Mouse (Mus musculus): ENCODE measurements around the gene Ssrp1. TPM values are rescaled to one million over a fixed set of nuclear protein-coding genes. Genes with fewer than 3 reads are reported as not detected.

Ssrp1 gene
- polyA plus RNA-seq, 1 experiment: 92.4 TPM

DNA sequence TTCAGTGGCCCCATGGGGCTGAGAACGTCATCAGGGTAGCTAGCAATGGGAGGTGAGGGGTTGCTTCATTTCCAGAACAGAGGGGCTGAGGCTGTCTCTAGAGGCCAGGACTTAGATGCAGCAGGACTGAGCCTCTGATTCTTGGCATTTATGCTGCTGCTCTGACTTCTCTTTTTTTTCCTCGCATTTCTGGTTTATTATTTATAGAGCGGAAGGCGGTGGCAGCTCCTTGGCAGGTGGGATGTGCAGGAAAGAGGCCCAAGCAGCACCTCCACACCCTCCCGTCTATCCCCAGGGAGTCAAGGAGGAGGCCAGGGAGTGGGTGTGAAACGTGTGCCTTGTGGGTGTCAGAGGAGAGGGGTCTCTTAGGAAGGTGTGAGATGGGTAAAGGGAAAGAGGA lies 6.0 kb upstream of the Ssrp1 start:
- TF ChIP-seq CTCF (IDR thresholded peaks at IDR 0.05; ENCODE audit: extremely low read depth, insufficient read depth, low read length) (no peak), POLR2A (IDR thresholded peaks at IDR 0.05; ENCODE audit: extremely low read depth, insufficient read depth, low read length) (no peak)
- peaks cover 2% of the 10 kb centered on the region; the same call in 1 of the 2 replicates for H3K4me1 ChIP-seq (ENCODE audit: control insufficient read depth, insufficient read depth, low read length)
- no peak overlapping the region for H3K4me3 ChIP-seq (ENCODE audit: insufficient read depth, low read length)
- no peak overlapping the region for H3K27ac ChIP-seq (ENCODE audit: insufficient read depth, low read length)

DNA sequence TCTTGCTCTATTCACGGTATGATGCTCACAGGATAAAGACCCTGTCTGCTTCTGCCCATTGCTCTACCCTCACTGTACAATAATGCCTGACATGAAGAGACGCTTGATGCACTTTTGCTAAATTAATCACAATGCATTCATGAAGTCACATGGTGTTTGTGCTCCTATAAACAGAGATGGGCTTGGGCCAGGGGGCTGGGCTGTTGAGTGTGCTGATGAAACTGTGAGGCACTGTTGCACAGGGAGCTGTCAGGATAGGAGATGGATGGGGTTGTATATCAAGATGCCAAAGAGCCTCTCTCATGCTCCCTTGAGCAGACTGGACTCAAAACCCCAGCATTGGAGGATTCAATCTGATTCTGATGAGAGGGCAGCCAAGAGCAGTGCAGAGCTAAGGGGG lies 3.9 kb upstream of the Ssrp1 start:
- Histone ChIP-seq H3K4me1 (ENCODE audit: control insufficient read depth, insufficient read depth, low read length) (peaks cover 7% of the 10 kb centered on the region; the same call in 1 of the 2 replicates), H3K4me3 (ENCODE audit: insufficient read depth, low read length) (no peak overlapping the region), H3K27ac (ENCODE audit: insufficient read depth, low read length) (no peak overlapping the region)
- no peak for TF ChIP-seq POLR2A (IDR thresholded peaks at IDR 0.05; ENCODE audit: extremely low read depth, insufficient read depth, low read length)
- TF ChIP-seq CTCF (IDR thresholded peaks at IDR 0.05; ENCODE audit: extremely low read depth, insufficient read depth, low read length): no peak

DNA sequence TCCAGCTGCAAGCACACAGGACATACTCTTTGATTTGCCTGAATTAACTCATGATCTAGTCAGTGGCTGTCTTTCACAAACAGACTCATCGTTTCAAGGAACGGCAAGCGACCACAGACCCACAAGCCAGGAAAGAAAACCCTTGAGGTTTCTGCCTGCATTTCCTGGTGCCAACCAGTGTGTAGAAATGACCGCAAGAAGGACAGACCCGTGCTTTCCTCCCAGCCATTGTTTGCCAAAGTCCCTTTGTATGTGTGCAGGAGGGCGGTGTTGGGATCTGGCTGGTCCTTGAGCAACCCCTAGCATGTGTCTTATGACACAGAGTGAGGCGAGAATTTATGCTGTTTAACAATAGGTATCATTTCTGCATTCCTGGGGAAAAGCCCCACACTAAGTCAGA lies 2.9 kb upstream of the Ssrp1 start:
- no peak for TF ChIP-seq CTCF (IDR thresholded peaks at IDR 0.05; ENCODE audit: extremely low read depth, insufficient read depth, low read length)
- no peak for TF ChIP-seq POLR2A (IDR thresholded peaks at IDR 0.05; ENCODE audit: extremely low read depth, insufficient read depth, low read length)
- Histone ChIP-seq H3K4me3 (ENCODE audit: insufficient read depth, low read length) (no peak overlapping the region), H3K27ac (ENCODE audit: insufficient read depth, low read length) (no peak overlapping the region)

DNA sequence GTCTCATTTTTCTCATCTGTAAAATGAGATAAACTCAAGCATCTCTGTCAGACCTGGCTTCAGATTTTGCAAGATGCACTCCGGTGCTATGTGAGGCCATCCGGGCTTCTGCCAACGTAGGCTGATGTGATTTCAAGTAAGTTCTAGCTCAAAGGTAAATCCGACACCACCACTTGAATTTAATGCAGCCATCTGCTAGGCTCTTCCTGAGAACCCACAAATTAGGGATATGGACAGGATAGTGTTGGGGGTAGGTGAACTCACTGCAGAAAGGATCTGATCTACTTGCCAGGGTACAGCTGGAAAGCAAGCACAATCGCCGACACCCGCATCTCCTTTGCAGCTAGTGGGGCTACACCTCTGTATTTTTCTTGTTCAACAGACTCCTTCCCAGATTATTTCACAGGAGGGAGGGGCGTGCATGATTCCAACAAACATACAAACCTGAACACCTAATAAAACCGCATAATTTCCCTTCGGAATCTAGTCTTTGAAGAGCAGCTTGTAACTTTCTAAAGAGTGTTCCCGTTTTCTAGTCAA lies 457 bp upstream of the Ssrp1 start:
- Histone ChIP-seq H3K4me1 (ENCODE audit: control insufficient read depth, insufficient read depth, low read length) (peaks cover 7% of the 10 kb centered on the region; the same call in 1 of the 2 replicates), H3K4me3 (ENCODE audit: insufficient read depth, low read length) (peak overlapping the region; percentile 95), H3K27ac (ENCODE audit: insufficient read depth, low read length) (0 out of 2 replicates have a peak overlapping the region, but pooled peaks have one; percentile 14)
- TF ChIP-seq CTCF (IDR thresholded peaks at IDR 0.05; ENCODE audit: extremely low read depth, insufficient read depth, low read length): no peak
- TF ChIP-seq POLR2A (IDR thresholded peaks at IDR 0.05; ENCODE audit: extremely low read depth, insufficient read depth, low read length): no peak

More for the DNA sequence above, 2.9 kb upstream of the Ssrp1 start:
- peaks cover 9% of the 10 kb centered on the region; the same call in 1 of the 2 replicates for H3K4me1 ChIP-seq (ENCODE audit: control insufficient read depth, insufficient read depth, low read length)

DNA sequence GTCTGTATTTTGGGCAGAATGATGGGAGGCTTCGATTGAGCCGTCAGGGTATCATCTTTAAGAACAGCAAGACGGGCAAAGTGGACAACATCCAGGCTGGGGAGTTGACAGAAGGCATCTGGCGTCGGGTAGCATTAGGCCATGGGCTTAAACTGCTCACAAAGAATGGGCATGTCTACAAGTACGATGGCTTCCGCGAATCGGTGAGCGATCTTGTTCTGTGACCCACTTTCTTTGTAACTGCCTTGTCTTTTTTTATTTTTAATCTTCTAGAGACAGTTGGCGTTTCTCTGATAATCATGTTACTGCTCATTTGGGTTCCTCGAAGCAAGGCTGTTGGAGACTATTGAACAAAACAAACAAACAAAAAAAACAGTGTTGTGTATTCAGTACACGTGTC lies 1.3 kb downstream of the Ssrp1 start:
- TF ChIP-seq POLR2A (IDR thresholded peaks at IDR 0.05; ENCODE audit: extremely low read depth, insufficient read depth, low read length) (no peak), CTCF (IDR thresholded peaks at IDR 0.05; ENCODE audit: extremely low read depth, insufficient read depth, low read length) (no peak)
- Histone ChIP-seq H3K4me1 (ENCODE audit: control insufficient read depth, insufficient read depth, low read length) (peaks cover 7% of the 10 kb centered on the region; the same call in 1 of the 2 replicates), H3K27ac (ENCODE audit: insufficient read depth, low read length) (no peak overlapping the region), H3K4me3 (ENCODE audit: insufficient read depth, low read length) (peak overlapping the region; percentile 95; the same call in 1 of the 2 replicates)

DNA sequence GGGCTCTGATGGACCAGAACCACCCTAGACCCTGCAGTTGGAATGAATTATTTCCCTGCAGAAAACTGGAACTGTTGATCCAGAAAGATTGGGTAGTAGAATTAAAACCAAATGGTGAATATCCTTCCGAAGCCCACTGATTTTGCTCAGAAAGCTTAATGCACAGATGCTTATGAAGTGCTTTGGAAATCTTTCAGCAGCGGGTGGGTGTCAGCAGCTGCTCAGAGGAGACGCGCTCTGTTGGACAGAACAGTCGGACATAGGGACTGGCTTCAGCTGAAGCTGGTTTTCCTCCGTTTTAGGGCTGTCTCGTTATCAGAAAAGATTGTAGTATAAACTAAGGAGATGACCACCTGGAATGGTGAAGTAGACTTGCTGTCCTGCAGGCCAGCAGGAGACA lies 6.6 kb downstream of the Ssrp1 start:
- Histone ChIP-seq H3K4me3 (ENCODE audit: insufficient read depth, low read length) (no peak overlapping the region), H3K4me1 (ENCODE audit: control insufficient read depth, insufficient read depth, low read length) (no peaks in the 10 kb centered on the region), H3K27ac (ENCODE audit: insufficient read depth, low read length) (no peak overlapping the region)
- no peak for TF ChIP-seq POLR2A (IDR thresholded peaks at IDR 0.05; ENCODE audit: extremely low read depth, insufficient read depth, low read length)
- TF ChIP-seq CTCF (IDR thresholded peaks at IDR 0.05; ENCODE audit: extremely low read depth, insufficient read depth, low read length): no peak

DNA sequence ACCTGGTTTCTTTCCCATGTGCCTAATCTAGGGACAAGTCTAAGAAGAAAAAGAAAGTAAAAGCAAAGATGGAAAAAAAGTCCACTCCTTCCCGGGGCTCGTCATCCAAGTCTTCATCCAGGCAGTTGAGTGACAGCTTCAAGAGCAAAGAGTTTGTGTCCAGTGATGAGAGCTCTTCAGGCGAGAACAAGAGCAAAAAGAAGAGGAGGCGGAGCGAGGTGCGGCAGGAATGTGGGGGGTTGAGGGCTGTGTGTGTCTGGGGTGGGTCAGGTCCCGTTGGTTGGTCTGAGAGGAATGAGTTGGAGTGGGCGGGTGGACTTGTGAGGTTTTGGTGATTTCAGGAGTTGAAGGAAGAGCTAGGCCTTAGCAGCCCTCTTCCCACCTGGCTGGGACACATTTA lies 9.2 kb downstream of the Ssrp1 start:
- TF ChIP-seq POLR2A (IDR thresholded peaks at IDR 0.05; ENCODE audit: extremely low read depth, insufficient read depth, low read length) (no peak), CTCF (IDR thresholded peaks at IDR 0.05; ENCODE audit: extremely low read depth, insufficient read depth, low read length) (no peak)
- Histone ChIP-seq H3K4me1 (ENCODE audit: control insufficient read depth, insufficient read depth, low read length) (peaks cover 2% of the 10 kb centered on the region; the same call in 1 of the 2 replicates), H3K4me3 (ENCODE audit: insufficient read depth, low read length) (no peak overlapping the region), H3K27ac (ENCODE audit: insufficient read depth, low read length) (no peak overlapping the region)

DNA sequence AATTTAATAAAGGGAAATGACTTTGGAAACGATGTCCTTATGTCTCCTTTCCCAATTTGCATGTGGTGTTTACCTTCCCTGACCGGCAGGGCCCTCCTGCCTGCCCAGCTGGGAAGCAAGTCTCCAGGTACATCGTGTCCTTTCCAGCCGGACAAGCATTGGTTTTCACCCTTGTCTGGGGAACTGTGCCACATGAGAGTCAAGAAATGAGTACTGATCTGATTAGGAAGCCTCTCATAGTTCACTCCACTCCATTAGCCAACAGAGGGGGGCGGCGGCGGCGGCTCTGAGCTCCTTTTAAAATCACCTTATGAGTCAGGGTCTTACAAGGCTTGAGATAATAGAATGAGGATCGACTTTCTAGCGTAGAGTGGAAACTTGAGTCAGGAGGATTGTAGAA lies 10.0 kb downstream of the Ssrp1 start:
- H3K27ac ChIP-seq (ENCODE audit: insufficient read depth, low read length): no peak overlapping the region
- peaks cover 4% of the 10 kb centered on the region; the same call in 1 of the 2 replicates for H3K4me1 ChIP-seq (ENCODE audit: control insufficient read depth, insufficient read depth, low read length)
- TF ChIP-seq POLR2A (IDR thresholded peaks at IDR 0.05; ENCODE audit: extremely low read depth, insufficient read depth, low read length) (no peak), CTCF (IDR thresholded peaks at IDR 0.05; ENCODE audit: extremely low read depth, insufficient read depth, low read length) (no peak)
- peak overlapping the region; percentile 87 for H3K4me3 ChIP-seq (ENCODE audit: insufficient read depth, low read length)

DNA sequence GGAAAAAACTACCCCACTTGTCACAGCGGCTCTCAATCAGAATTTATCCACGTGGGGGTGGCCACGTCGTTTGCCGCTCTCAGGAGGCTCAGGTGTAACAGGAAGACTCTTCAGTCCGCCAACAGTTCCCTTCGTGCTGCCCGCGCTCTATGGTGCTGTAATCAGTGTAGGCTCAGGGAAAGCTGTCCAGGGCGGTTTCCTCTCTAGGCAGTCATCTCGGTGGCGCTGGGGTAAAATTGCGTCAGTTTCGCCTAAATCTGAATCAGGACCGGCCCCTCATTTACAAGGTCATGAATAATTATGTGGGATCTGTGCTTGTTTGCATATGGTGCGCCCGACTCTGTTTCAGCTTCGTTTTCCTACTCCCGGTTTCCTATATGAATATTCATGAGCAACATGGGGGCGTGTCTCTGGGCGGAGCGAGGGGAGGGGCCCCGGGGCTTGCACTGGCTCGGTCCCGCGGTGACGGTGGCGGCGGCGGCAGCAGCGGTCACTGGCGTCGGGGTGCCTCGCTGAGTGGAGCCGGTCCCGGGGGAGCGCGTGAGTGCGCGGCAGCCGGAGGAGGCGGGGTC lies 10.6 kb downstream of the Ssrp1 start, which contains the start of gene Tnks1bp1:
TSS of gene Tnks1bp1 (plus strand) at position 427 of the 572 bp plus-strand sequence.
- TF ChIP-seq POLR2A (IDR thresholded peaks at IDR 0.05; ENCODE audit: extremely low read depth, insufficient read depth, low read length) (peak; percentile 35; the same call in 1 of the 2 replicates), CTCF (IDR thresholded peaks at IDR 0.05; ENCODE audit: extremely low read depth, insufficient read depth, low read length) (no peak)
- peaks cover 4% of the 10 kb centered on the region; the same call in 1 of the 2 replicates for H3K4me1 ChIP-seq (ENCODE audit: control insufficient read depth, insufficient read depth, low read length)
- H3K4me3 ChIP-seq (ENCODE audit: insufficient read depth, low read length): peak within 1 kb of the TSS; percentile 87

More for the DNA sequence above, 10.6 kb downstream of the Ssrp1 start, which contains the start of gene Tnks1bp1:
- peak within 1 kb of the TSS; percentile 99 for H3K27ac ChIP-seq (ENCODE audit: insufficient read depth, low read length)
